Mouse (Mus musculus): Measurements from ENCODE around the gene Tnip1.
A peak's percentile ranks its signal among the peaks of the same experiment; 100 is the strongest.

Tnip1 gene

DNA sequence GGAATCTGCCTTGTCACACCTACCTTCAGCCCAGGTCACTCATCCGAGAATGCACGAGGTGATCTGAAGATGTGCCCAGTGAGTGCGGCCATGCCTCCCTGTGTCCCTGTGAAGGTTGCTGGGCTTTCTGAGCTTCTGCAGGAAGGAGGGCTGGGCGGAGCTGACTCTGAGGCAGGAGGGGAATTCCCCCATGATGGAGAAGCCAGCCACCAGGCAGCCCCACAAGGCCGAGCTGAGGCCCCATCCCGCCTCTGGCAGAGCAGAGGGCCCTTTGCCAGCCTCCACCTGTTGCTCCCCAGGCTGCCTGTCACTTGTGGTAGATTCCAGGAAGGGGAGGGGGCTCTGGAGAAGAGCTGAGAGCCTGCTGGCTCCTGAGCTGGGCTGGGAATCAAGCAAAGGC, at the start of gene Tnip1:
Gene Tnip1, minus strand, starts transcription at position 108 of the 400 bp plus-strand sequence.
- peak; percentile 29 for DNase-seq

GRCm38 (mm10) chr11:55011440-55011839, 48.7 kb upstream of the Tnip1 start:
- no peak for DNase-seq

- DNase-seq = no peak
Observed at GRCm38 (mm10) chr11:55008230-55008629, 45.5 kb upstream of the Tnip1 start.

DNA sequence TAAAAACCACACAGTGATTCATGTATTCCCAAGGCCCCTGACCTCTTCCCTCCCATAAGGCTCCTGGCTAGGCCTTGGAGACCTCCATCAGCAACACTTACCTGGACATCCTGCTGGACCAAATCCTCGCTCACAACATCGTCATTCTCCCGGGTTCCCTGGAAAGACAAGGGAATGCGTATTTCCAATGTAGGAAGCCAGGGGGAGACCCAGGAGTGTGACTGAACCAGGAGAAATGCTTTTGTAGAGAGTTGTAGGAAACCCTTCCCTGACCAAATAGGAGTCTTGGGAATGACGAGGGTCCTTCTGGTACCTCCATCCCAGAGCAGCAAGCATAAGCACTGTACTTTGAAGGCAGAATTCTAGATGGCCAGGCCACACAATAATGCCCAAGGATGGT, 43.0 kb upstream of the Tnip1 start:
- DNase-seq = no peak

GRCm38 (mm10) chr11:55004970-55005502, 42.3 kb upstream of the Tnip1 start:
- peak; percentile 49 for DNase-seq

DNA sequence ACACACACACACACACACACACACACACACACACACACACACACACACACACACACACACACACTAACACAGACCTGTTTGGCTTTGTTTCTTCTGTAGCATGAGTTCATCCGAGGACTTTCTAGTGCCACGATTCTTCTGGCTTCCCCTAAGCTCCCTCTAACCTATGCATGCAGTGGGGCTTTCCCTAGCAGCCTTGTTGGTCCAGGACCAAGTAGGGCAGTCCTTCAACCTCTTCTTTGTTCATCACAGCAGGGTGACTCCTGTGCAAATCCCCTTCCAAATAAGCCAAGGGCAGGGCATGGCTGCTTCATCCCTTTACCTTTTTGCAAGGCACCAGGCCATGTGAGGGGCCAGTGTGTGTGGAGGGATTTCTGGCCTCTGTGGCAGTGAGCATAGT, 36.0 kb upstream of the Tnip1 start:
- DNase-seq = no peak

- DNase-seq = peak; percentile 66
Observed at GRCm38 (mm10) chr11:54998284-54998683, 35.6 kb upstream of the Tnip1 start.

- DNase-seq = no peak
Observed at GRCm38 (mm10) chr11:54996176-54996575, 33.5 kb upstream of the Tnip1 start.

DNA sequence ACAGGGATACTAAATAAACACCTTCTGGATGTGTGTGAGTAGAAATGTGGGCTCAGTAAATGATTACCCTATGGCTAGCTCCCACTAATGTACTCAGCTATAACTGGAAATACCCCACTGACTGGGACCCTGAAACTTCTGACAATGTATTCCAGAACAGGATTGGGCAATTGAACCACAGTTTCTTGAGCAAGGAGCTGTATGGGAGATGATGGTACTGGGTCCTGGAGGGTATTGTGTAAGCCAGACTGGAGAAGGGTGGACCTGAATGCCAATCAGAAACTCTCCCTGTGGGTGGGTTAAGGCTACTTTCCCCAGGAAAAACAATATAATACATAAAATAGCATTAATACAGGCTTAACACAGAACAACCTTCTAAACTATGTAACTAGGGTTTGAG, 27.2 kb upstream of the Tnip1 start:
- no peak for DNase-seq

DNA sequence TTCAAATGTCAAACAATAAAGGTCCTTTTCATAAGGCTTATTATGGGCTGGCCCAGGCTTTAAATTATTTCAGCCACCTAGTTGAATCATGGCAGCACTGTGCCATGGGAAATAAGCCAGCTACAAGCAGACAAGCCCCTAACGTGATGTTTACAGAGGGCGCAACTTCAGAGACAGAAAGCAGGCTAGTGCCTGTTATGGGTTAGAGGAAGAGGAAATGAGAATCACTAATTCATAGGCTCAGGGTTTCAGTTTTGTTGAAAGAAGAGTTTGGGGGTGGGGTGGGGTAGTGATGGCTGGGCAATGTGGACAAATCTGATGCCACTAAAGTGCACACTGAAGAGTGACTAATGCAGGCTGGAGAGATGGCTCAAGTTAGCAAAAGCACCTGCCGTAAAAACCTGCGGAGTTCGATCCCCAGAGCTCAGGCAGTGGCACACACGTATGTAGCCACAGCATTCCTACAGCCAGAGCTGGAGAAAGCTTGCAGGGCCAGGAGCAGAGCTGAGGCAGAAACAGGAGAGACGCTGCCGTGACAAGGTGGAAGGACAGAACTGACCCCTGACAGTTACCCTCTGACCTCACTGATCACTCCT, 26.1 kb upstream of the Tnip1 start:
- no peak for DNase-seq

DNA sequence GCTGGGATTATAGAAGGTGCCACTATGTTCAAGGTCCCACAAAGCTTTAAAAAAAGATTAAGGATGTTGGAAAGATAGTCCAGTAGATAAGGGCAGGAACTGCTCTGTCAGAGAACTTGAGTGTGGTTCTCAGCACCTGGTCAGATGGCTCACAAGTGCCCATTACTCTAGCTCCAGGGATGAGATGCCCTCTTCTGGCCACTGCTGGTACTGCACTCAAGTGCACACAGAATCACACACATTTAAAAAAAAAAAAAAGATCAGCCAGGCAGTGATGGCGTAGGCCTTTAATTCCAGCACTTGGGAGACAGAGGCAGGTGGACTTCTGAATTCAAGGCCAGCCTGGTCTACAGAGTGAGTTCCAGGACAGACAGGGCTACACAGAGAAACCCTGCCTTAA, 25.3 kb upstream of the Tnip1 start:
- DNase-seq = peak; percentile 68

DNA sequence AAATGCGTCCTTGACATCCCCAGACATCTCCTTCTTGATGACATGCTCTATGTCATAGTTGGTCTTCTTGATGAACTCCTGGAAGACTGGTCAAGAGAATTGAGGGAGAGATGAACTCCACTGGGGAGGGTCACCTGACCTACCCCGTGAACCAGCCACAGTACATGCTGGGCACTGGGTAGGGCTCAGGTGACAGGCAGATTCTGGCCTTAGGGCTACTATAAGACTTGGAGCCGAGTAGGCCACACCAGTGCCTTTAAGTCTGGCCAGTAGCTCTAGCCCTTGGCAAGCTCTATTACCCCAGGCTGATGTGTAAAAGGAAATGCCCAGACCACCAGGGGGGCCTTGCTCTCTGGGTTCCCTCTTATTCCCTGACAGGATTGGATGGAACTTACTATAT, 22.4 kb upstream of the Tnip1 start:
- no peak for DNase-seq

DNA sequence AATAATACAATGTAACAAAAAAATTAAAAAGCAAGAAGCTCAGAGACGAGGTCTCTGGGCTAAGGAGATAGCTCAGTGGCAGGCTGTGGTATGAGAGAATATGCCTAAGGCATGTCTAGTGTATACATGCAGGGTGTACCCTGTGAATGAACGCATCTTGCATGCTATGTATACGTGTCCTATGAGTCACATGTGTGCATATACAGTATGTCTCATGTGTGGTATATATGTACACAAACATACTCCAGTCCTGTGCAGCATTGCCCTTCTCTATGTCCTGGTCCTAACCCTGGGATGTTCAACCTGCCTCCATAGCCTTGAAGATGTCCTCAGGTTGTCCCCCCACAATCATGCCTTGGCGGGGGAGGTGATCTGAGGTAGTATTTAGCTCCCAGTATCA, 21.9 kb upstream of the Tnip1 start:
- DNase-seq = no peak

GRCm38 (mm10) chr11:54984085-54984484, 21.4 kb upstream of the Tnip1 start:
- DNase-seq = peak; percentile 84

DNA sequence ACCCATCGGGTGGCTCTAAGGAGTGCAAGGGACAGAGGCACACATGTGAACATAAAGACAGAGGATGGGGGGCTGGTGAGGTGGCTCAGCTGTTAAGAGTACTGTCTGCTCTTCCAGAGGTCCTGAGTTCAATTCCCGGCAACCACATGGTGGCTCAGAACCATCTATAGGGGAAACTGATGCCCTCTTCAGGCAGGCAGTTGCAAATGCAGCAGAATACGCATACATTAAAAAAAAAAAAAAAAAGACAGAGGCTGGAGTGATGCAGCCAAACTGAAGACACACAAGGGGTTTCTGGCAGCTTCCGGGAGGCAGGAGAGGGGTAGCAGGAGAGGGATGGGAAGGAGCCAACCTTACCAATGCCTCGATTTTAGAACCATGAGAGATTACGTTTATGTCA, 19.8 kb upstream of the Tnip1 start:
- DNase-seq = no peak

DNA sequence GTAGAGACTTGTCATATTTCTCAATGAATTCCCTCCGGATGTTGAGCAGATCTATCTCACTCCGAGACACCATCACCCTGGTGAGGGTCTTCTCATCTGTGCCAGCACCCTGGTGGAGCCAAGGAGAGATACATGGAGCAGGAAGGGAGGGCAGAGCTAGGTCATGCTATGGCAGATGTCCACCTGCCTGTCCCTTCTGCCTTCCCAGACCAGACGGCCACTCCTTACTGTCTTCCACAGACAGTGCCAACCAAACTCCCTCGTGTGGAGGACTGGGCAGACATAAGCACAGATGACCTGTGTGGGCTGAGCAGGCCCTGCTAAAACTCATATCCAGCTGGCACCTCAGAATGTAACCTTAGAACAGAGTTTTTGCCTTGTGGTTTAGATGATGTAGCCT, 18.9 kb upstream of the Tnip1 start:
- DNase-seq = no peak

DNA sequence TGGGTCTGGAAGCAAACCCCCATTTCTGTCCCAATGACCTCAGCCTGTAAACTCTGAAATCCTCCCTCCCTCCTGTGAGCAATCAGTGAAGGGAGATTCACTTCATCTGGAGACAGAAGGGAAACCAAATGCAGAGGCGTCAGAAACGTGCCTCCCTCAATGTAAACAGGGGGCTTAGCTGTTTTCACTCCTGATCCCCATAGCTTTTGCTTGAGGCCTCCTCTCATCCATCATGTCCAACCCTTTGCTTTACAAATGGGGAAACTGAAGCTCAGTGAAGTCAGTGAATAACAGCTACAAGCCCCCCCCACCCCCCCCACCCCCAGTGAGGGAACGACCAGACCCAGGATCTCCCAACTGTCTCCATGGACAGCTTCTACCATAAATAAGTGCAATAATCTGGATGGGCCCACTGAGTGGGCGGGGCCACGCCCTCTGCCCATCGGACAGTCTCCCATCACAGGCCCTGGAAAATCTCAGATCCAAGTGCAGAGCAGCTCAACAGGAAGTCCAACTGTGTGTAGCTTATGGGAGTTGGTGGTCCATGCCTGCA, 14.7 kb upstream of the Tnip1 start:
- DNase-seq = no peak

DNA sequence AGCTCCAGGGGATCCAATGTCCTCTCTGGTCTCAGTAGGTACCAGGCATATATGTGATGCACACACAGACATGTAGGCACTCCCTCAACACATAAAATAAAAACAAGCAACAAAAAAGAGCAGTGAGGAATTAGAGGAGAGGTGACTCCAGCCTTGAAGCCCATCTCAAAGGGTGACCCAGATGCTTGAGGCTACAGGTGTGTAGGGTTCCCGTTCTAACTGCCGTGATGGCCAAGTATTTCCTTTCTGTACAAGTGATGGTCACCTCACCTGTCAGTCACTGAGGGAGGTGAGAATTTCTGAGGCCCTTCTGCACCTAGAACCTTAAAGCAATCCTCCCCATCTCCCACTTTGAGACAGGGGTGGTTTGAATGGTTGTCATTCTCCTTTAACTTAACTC, 13.6 kb upstream of the Tnip1 start:
- no peak for DNase-seq

- DNase-seq = no peak
Observed at GRCm38 (mm10) chr11:54975756-54976155, 13.0 kb upstream of the Tnip1 start.

DNA sequence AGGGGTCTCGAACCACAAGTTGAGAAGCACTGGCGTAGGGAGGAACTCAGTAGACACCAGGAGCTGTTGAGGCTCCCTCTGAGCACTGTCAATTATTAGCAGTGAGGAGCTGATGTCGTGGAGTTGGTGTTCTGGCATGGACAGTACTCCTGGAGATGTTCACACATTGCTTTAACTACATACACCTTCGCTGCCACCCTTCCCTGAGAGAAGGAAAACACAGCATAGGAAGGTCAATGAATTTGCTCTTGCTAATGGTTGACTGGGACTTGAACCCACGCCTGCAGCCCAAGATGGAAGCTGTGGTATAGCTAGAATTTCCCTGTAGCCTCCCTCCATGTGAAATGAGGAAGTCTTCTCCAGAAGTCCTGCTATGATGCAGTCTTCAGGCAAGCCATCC, 12.6 kb upstream of the Tnip1 start:
- no peak for DNase-seq

DNA sequence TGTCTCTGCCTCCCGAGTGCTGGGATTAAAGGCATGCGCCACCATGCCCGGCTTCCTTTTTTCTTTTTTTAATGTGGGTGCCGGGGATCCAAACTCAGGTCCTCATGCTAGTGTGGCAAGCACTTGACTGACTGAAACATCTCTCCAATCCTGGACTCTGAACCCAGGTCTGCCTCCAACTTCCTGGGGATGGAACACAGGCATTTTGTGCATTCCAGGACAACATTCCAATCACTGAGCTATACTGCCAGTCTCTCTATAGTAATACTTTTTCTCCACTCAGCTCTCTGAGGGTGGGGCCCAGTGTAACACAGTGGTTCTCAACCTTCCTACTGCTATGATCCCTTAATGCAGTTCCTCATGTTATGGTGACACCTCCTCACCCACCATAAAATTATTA, 11.9 kb upstream of the Tnip1 start:
- no peak for DNase-seq

DNA sequence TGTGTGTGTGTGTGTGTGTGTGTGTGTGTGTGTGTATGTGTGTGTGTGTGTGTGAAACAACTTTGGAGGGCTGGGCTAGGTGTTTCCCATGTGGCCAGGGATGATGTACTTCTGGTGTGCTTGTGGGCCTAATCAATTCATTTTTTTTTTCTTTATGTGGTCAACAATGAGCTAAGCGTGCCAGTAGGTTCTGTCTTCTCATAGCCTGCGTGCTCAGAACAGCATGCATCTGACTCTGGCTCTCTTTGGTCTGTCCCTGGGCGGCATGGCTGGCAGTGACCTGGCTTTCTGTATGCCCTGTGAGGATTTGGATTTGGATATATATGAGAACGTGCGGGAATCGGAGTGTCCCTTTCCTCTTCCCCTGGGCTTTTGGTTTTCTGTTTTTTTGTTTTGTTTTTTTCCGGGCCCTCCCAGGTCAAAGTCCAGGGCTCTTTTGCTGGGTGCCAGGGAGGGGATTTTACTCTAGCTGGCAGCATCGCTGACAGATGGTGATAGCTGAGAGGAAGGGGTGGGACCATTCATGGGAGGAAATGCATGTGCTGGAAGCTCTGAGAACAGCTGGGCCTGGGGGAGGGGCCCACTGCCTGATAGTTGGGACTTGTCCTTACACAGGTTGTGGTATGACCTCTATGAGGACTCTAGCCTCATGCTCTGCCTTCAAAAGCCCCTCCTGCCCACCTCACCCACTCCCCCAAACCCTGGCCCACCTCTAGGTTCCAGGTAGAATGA, 10.9 kb upstream of the Tnip1 start:
- DNase-seq = peak; percentile 88

GRCm38 (mm10) chr11:54972789-54973188, 10.1 kb upstream of the Tnip1 start:
- DNase-seq = no peak

GRCm38 (mm10) chr11:54972049-54972723, 9.5 kb upstream of the Tnip1 start:
- no peak for DNase-seq
